Mouse (Mus musculus) midbrain, embryonic 14.5 days (tissue): Measurements from ENCODE around the gene Nppc. TPM values are rescaled to one million over a fixed set of nuclear protein-coding genes. Genes with fewer than 3 reads are reported as not detected.

Experiments
- ATAC-seq: fragments of 200-750 bp; cut with Nextera tagmentation; 2 replicates; pipeline ENCODE4 v1.8.0; 2017; ENCODE audit warnings: moderate number of reproducible peaks, moderate library complexity; ENCODE audit not compliant: low FRiP score, low TSS enrichment
- DNase-seq: peaks from one replicate; pipeline ENCODE4 v3.0.0-alpha.2; 2015
- H3K27ac ChIP-seq: fragments of 300-500 bp; sonication (generic); replicated peaks from 2 replicates; pipeline ENCODE4 v1.5.1; 2014; ENCODE audit warnings: mild to moderate bottlenecking, low read depth, low read length, moderate library complexity
- H3K27me3 ChIP-seq: fragments of 300-500 bp; sonication (generic); 2 replicates; pipeline ENCODE4 v1.6.1; 2014; ENCODE audit warnings: low read length, control low read depth, mixed read lengths; ENCODE audit not compliant: control insufficient read depth, insufficient read depth
- H3K36me3 ChIP-seq: fragments of 300-500 bp; sonication (generic); 2 replicates; pipeline ENCODE4 v1.6.1; 2014; ENCODE audit warnings: low read length, control low read depth; ENCODE audit not compliant: control insufficient read depth, insufficient read depth
- H3K4me1 ChIP-seq: fragments of 300-500 bp; sonication (generic); 2 replicates; pipeline ENCODE4 v1.6.1; 2014; ENCODE audit warnings: mild to moderate bottlenecking, antibody characterized with exemption, low read length, control low read depth; ENCODE audit not compliant: control insufficient read depth, insufficient read depth
- H3K4me2 ChIP-seq: fragments of 300-500 bp; sonication (generic); 2 replicates; pipeline ENCODE4 v1.6.1; 2014; ENCODE audit warnings: mild to moderate bottlenecking, low read length, moderate library complexity
- H3K4me3 ChIP-seq: fragments of 300-500 bp; sonication (generic); replicated peaks from 2 replicates; pipeline ENCODE4 v1.5.1; 2014; ENCODE audit warnings: low read depth, low read length
- H3K9ac ChIP-seq: fragments of 300-500 bp; sonication (generic); replicated peaks from 2 replicates; pipeline ENCODE4 v1.6.1; 2014; ENCODE audit warnings: mild to moderate bottlenecking, low read length, moderate library complexity
- H3K9me3 ChIP-seq: fragments of 300-500 bp; sonication (generic); 2 replicates; pipeline ENCODE4 v1.6.1; 2016; ENCODE audit warnings: low read length, control low read depth, mixed read lengths; ENCODE audit not compliant: control insufficient read depth
- WGBS: fragments of 180-500 bp; shearing (Covaris S2); extraction: QIAGEN DNeasy Blood & Tissue Kit; methylation state at CpG from one replicate; pipeline ENCODE4 v1.1.7; 2014; 5-methylcytosine and 5-hydroxymethylcytosine counted together
- polyA plus RNA-seq: library from polyadenylated mRNA; unstranded; fragments of >200 nt; fragmentation: Nextera tagmentation; extraction: Ambion mirVana; gene quantifications from 2 replicates; pipeline ENCODE4 v1.2.1, GENCODE M21; 2014

Gene Nppc
- polyA plus RNA-seq, 1 experiment from 2014 or later, result 1.8 TPM

- 84% methylated on average over 7 of the region's 7 CpGs for WGBS
- no peaks in the 10 kb centered on the region for H3K9me3 ChIP-seq
- ATAC-seq, result no peak
Observed at GRCm38 (mm10) chr1:86700367-86700766, 30.0 kb upstream of the Nppc start.

DNA sequence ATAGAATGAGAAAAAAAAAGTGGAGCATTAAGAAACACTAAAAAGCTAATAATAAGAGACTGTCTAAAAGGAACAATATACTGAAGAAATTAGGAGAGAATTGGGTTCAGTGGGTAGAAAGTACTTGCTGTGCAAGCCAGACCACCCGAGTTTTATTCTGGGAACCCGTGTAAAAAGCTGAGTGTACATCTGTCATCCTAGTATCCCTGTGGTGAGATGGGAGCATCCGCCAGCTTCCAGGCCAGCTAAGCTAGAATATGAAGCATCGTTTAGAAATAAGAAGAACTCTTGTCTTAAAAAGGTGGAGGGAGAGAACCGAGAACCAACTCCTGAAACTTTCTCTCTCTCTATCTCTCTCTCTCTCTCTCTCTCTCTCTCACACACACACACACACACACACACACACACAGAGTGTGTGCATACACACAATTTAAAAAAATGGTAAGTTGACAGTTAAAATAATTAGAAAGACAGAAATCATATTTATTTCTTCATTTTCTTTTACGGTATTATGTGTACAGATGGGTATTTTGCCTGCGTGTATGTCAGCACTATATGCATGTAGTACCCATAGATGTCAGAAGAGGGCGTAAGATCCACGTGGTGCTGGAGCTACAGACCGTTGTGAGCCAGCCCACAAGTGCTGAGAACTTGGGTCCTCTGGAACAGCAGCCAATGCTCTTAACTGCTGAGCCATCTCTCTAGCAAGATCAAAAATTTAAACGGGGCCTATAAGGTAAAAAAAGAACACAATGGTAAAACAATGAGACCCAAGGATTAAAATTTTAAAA is 29.2 kb upstream of the Nppc start:
- Histone ChIP-seq H3K9ac (no peak overlapping the region), H3K27me3 (no peaks in the 10 kb centered on the region), H3K4me2 (no peak overlapping the region), H3K36me3 (no peaks in the 10 kb centered on the region), H3K4me1 (peaks cover 10% of the 10 kb centered on the region), H3K4me3 (no peak overlapping the region), H3K27ac (no peak overlapping the region), H3K9me3 (no peaks in the 10 kb centered on the region)
- no peak for ATAC-seq
- DNase-seq, result no peak
- WGBS, result 67% methylated on average over 11 of the region's 11 CpGs

More at GRCm38 (mm10) chr1:86700367-86700766, 30.0 kb upstream of the Nppc start:
- H3K9ac ChIP-seq, result no peak overlapping the region
- no peak overlapping the region for H3K4me2 ChIP-seq
- H3K4me1 ChIP-seq, result peaks cover 15% of the 10 kb centered on the region
- no peaks in the 10 kb centered on the region for H3K36me3 ChIP-seq
- no peak overlapping the region for H3K4me3 ChIP-seq
- H3K27ac ChIP-seq, result no peak overlapping the region
- H3K27me3 ChIP-seq, result no peaks in the 10 kb centered on the region
- DNase-seq, result no peak

- DNase-seq (no peak), ATAC-seq (no peak)
- 33% methylated on average over 2 of the region's 2 CpGs for WGBS
- Histone ChIP-seq H3K9me3 (no peaks in the 10 kb centered on the region), H3K27ac (no peak overlapping the region), H3K4me1 (peaks cover 7% of the 10 kb centered on the region; the same call in 1 of the 2 replicates), H3K4me2 (no peak overlapping the region), H3K27me3 (no peaks in the 10 kb centered on the region), H3K4me3 (no peak overlapping the region), H3K9ac (no peak overlapping the region), H3K36me3 (no peaks in the 10 kb centered on the region)
Observed at GRCm38 (mm10) chr1:86698721-86699120, 28.4 kb upstream of the Nppc start.

DNA sequence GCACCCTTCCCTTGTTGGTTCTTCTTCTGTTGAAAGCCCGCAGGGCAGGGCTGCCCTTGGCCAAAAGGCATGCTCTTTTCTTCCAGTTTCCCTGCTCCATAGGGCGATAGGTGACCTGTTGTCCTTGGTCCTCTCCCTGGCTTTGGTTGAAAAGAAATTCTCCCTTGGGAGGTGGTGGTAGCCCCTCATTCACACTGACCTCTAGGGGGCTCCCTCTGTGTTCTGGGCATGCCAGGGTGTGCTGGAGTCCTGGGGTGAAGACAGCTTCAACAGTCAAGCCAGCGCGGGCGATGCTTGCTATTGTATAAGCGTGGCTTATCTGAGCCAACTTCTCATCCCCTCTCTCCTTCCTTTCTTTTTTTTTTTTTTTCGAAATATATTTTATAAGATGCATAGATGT is 26.6 kb upstream of the Nppc start:
- no peak overlapping the region for H3K4me3 ChIP-seq
- H3K9me3 ChIP-seq, result no peaks in the 10 kb centered on the region
- no peaks in the 10 kb centered on the region for H3K27me3 ChIP-seq
- no peak overlapping the region for H3K27ac ChIP-seq
- H3K36me3 ChIP-seq, result no peaks in the 10 kb centered on the region
- H3K9ac ChIP-seq, result no peak overlapping the region
- no peak for DNase-seq
- 44% methylated on average over 7 of the region's 7 CpGs for WGBS
- ATAC-seq, result no peak
- H3K4me2 ChIP-seq, result no peak overlapping the region
- H3K4me1 ChIP-seq, result no peaks in the 10 kb centered on the region

- Histone ChIP-seq H3K4me2 (no peak overlapping the region), H3K9me3 (no peaks in the 10 kb centered on the region), H3K36me3 (no peaks in the 10 kb centered on the region), H3K27ac (no peak overlapping the region), H3K4me1 (no peaks in the 10 kb centered on the region), H3K9ac (no peak overlapping the region), H3K4me3 (no peak overlapping the region), H3K27me3 (no peaks in the 10 kb centered on the region)
- ATAC-seq (no peak), DNase-seq (no peak)
- whole genome bisulfite sequencing, result 74% methylated on average over 5 of the region's 5 CpGs
Observed at GRCm38 (mm10) chr1:86691027-86691426, 20.7 kb upstream of the Nppc start.

- Histone ChIP-seq H3K27ac (no peak overlapping the region), H3K9me3 (no peaks in the 10 kb centered on the region), H3K9ac (no peak overlapping the region), H3K4me2 (no peak overlapping the region), H3K4me3 (no peak overlapping the region), H3K27me3 (no peaks in the 10 kb centered on the region), H3K4me1 (no peaks in the 10 kb centered on the region), H3K36me3 (no peaks in the 10 kb centered on the region)
- ATAC-seq (no peak), DNase-seq (no peak)
- WGBS, result 91% methylated on average over 4 of the region's 4 CpGs
Observed at GRCm38 (mm10) chr1:86687236-86687635, 16.9 kb upstream of the Nppc start.

GRCm38 (mm10) chr1:86678667-86679066 is 8.3 kb upstream of the Nppc start:
- no peaks in the 10 kb centered on the region for H3K27me3 ChIP-seq
- DNase-seq (no peak), ATAC-seq (no peak)
- H3K9me3 ChIP-seq, result no peaks in the 10 kb centered on the region
- H3K4me1 ChIP-seq, result no peaks in the 10 kb centered on the region
- no peak overlapping the region for H3K4me2 ChIP-seq
- no peaks in the 10 kb centered on the region for H3K36me3 ChIP-seq
- 91% methylated on average over 10 of the region's 10 CpGs for WGBS
- no peak overlapping the region for H3K27ac ChIP-seq
- H3K4me3 ChIP-seq, result no peak overlapping the region
- no peak overlapping the region for H3K9ac ChIP-seq

- H3K27me3 ChIP-seq, result no peaks in the 10 kb centered on the region
- no peak overlapping the region for H3K4me2 ChIP-seq
- no peak overlapping the region for H3K4me3 ChIP-seq
- no peak for ATAC-seq
- 86% methylated on average over 3 of the region's 3 CpGs for WGBS
- no peak for DNase-seq
- no peaks in the 10 kb centered on the region for H3K36me3 ChIP-seq
- no peaks in the 10 kb centered on the region for H3K9me3 ChIP-seq
- no peak overlapping the region for H3K27ac ChIP-seq
- no peak overlapping the region for H3K9ac ChIP-seq
- no peaks in the 10 kb centered on the region for H3K4me1 ChIP-seq
Observed at GRCm38 (mm10) chr1:86677624-86678023, 7.3 kb upstream of the Nppc start.

DNA sequence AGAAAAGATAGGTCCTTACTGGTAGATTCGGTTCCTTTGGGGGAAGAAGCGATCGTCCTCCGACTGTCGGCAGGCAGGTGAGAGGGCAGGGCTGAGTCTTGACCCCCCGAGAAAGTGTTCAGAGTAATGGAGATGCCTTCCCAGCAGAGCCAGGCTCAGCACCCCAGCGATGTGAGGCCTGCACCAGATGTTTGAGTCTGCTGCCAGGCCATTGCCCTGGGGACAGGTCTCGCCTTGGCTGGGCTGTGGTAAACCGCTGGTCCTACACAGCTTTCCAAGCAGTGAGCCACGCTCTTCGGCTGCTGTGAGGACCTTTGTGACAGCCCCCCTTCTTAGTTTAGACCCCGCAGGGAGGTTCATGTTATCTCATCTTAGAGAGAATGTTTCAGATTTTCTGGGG is 4.8 kb upstream of the Nppc start:
- Histone ChIP-seq H3K9ac (no peak overlapping the region), H3K4me3 (no peak overlapping the region)
- no peak for ATAC-seq

More for the DNA sequence above, 4.8 kb upstream of the Nppc start:
- H3K4me1 ChIP-seq, result no peaks in the 10 kb centered on the region
- H3K4me2 ChIP-seq, result no peak overlapping the region
- no peak overlapping the region for H3K27ac ChIP-seq
- H3K9me3 ChIP-seq, result no peaks in the 10 kb centered on the region
- no peaks in the 10 kb centered on the region for H3K36me3 ChIP-seq
- no peak for DNase-seq
- H3K27me3 ChIP-seq, result peaks cover 11% of the 10 kb centered on the region
- WGBS, result 90% methylated on average over 12 of the region's 12 CpGs
